ENCODE assay signal across 9 mouse cellular contexts in genomic region chr9:65640838-65641410, GRCm38 (mm10). TPM values are rescaled to one million over a fixed set of nuclear protein-coding genes. Genes with fewer than 3 reads are reported as not detected.
DNase-seq lines count a peak whose midpoint lies in the region; ATAC-seq lines count a peak whose summit lies in the region.
"Had no signal": no experiment of that assay in that cellular context is flagged by ENCODE, and none has a peak within 500 bp of the region (broad histone marks: within the 10 kb centered on the region; RNA-seq: fewer than 3 reads in every experiment).

No protein-coding gene starts in this region.

- WGBS in lung, embryonic 16.5 days: 13% methylated on average over 5 of the region's 5 CpGs
- 7% methylated on average over 5 of the region's 5 CpGs for WGBS in heart, embryonic 14.5 days

- H3K36me3 ChIP-seq in lung, embryonic 16.5 days (ENCODE audit: control insufficient read depth, insufficient read depth, low read length): no peaks in the 10 kb centered on the region
- peaks cover 10% of the 10 kb centered on the region; the same call in 1 of the 2 replicates for H3K36me3 ChIP-seq in heart, embryonic 14.5 days (ENCODE audit: control insufficient read depth, insufficient read depth, low read length)

- H3K27me3 ChIP-seq in lung, embryonic 16.5 days (ENCODE audit: control insufficient read depth, insufficient read depth, low read depth, low read length): no peaks in the 10 kb centered on the region
- no peaks in the 10 kb centered on the region for H3K27me3 ChIP-seq in heart, embryonic 14.5 days (ENCODE audit: control insufficient read depth, insufficient read depth, low read length)

- no peaks in the 10 kb centered on the region for H3K9me3 ChIP-seq in lung, embryonic 16.5 days (ENCODE audit: control insufficient read depth, low read length)
- H3K9me3 ChIP-seq in heart, embryonic 14.5 days (ENCODE audit: control insufficient read depth, low read length): no peaks in the 10 kb centered on the region

- peaks cover 8% of the 10 kb centered on the region; the same call in 1 of the 2 replicates for H3K4me1 ChIP-seq in lung, embryonic 16.5 days (replicated peaks; ENCODE audit: control insufficient read depth, insufficient read depth, low read length)
- peaks cover 43 to 73% of the 10 kb centered on the region in 2 experiments for H3K4me1 ChIP-seq in heart, embryonic 14.5 days (ENCODE audit: control insufficient read depth in 2 of 2, insufficient read depth in 2 of 2, low read length in 2 of 2)

- ATAC-seq in lung, embryonic 16.5 days (ENCODE audit: low read depth): peak; percentile 45; the same call in 1 of the 2 replicates
- no peak for ATAC-seq in heart, embryonic 14.5 days (ENCODE audit: insufficient number of reproducible peaks, insufficient read depth, low FRiP score, low read depth)

- no peak overlapping the region for H3K27ac ChIP-seq in lung, embryonic 16.5 days (ENCODE audit: low read length)
- peak overlapping the region in 1 of 2 experiments; percentile 70; a peak in 2 of 4 replicates for H3K27ac ChIP-seq in heart, embryonic 14.5 days (replicated peaks in 1 of 2; ENCODE audit: control insufficient read depth in 1 of 2, insufficient read depth in 1 of 2, low read depth in 2 of 2, low read length in 2 of 2)

- H3K4me2 ChIP-seq in lung, embryonic 16.5 days (ENCODE audit: low read depth, low read length): no peak overlapping the region
- H3K4me2 ChIP-seq in heart, embryonic 14.5 days (ENCODE audit: low read length): peak overlapping the region; percentile 52

- H3K4me3 ChIP-seq in lung, embryonic 16.5 days (ENCODE audit: low read length): no peak overlapping the region
- H3K4me3 ChIP-seq in heart, embryonic 14.5 days (ENCODE audit: control insufficient read depth in 1 of 2, insufficient read depth in 1 of 2, low read depth in 1 of 2, low read length in 2 of 2): no peak overlapping the region

- no peak overlapping the region for H3K9ac ChIP-seq in lung, embryonic 16.5 days (ENCODE audit: low read length)
- peak overlapping the region; percentile 18; the same call in 1 of the 2 replicates for H3K9ac ChIP-seq in heart, embryonic 14.5 days (ENCODE audit: low read length)

- DNase-seq in lung, adult 18-20 months: no peak
- peak; percentile 78 for DNase-seq in embryo, embryonic 10 days (ENCODE audit: low spot score)
- DNase-seq in mesoderm, embryonic 11.5 days (ENCODE audit: low read depth, low spot score): peak; percentile 51
- no peak for DNase-seq in thymus, postnatal 36 days
- no peak for DNase-seq in frontal cortex, postnatal 10 days (ENCODE audit: low spot score in 2 of 2)
- DNase-seq: cerebellum, adult 2 months; thymus, postnatal 14 days had no signal

RNA-seq across cellular contexts. Expression of gene Rbpms2, which starts 11.5 kb away (rescaled TPM):
- 10.8 and 14.1 TPM in 2 replicates for polyA plus RNA-seq in lung, embryonic 16.5 days (2015; fragmentation: Nextera tagmentation; extraction: Ambion mirVana)
- 125 TPM in 2 replicates for polyA plus RNA-seq in heart, embryonic 14.5 days (2014; fragmentation: Nextera tagmentation; extraction: Ambion mirVana)

RNA-seq across cellular contexts. Expression of gene Oaz2, which starts 26.9 kb away (rescaled TPM):
- polyA plus RNA-seq in lung, embryonic 16.5 days (2015; fragmentation: Nextera tagmentation; extraction: Ambion mirVana): 455 and 472 TPM in 2 replicates
- 210 and 223 TPM in 2 replicates for polyA plus RNA-seq in heart, embryonic 14.5 days (2014; fragmentation: Nextera tagmentation; extraction: Ambion mirVana)

RNA-seq across cellular contexts. Expression of gene Pif1, which starts 54.0 kb away (rescaled TPM):
- 16.1 and 17.0 TPM in 2 replicates for polyA plus RNA-seq in lung, embryonic 16.5 days (2015; fragmentation: Nextera tagmentation; extraction: Ambion mirVana)
- 8.7 and 9.2 TPM in 2 replicates for polyA plus RNA-seq in heart, embryonic 14.5 days (2014; fragmentation: Nextera tagmentation; extraction: Ambion mirVana)

Comparison
In these comparisons a context has a peak if more than half of its experiments do, and no peak if none do; other contexts are left out.
1. DNase-seq: peak in embryo, embryonic 10 days (single experiment) and mesoderm, embryonic 11.5 days (single experiment); none in lung, adult 18-20 months (0 of 2), thymus, postnatal 36 days (0 of 2) and frontal cortex, postnatal 10 days (0 of 2).